Mouse (Mus musculus) frontal cortex, postnatal 36 days (tissue): ENCODE results near the gene Slc22a5.
A peak's percentile ranks its signal among the peaks of the same experiment; 100 is the strongest.
"Not testable (repeated sequence)": the region's sequence is repeated elsewhere in the genome, so short reads cannot be mapped to it uniquely, and the experiment has no call there.

Experiments
- DNase-seq, 2 experiments: peaks; one replicate each; pipeline ENCODE4 v3.0.0; 2022; ENCODE audit warnings: low spot score in 2 of 2

Gene Slc22a5

GRCm38 (mm10) chr11:53889091-53889645 lies 2.3 kb downstream of the Slc22a5 start:
- no peak for DNase-seq

GRCm38 (mm10) chr11:53888242-53888641 lies 3.2 kb downstream of the Slc22a5 start:
- DNase-seq: no peak

- DNase-seq: no peak
Observed at GRCm38 (mm10) chr11:53883287-53883686, 8.2 kb downstream of the Slc22a5 start.

GRCm38 (mm10) chr11:53878096-53878495 lies 13.4 kb downstream of the Slc22a5 start:
- DNase-seq: not testable (repeated sequence)

- DNase-seq: no peak
Observed at GRCm38 (mm10) chr11:53876488-53876887, 15.0 kb downstream of the Slc22a5 start.

GRCm38 (mm10) chr11:53874706-53875105 lies 16.8 kb downstream of the Slc22a5 start:
- no peak for DNase-seq

GRCm38 (mm10) chr11:53873909-53874704 lies 17.4 kb downstream of the Slc22a5 start:
- DNase-seq: not testable (repeated sequence)

GRCm38 (mm10) chr11:53871786-53872507 lies 19.5 kb downstream of the Slc22a5 start:
- no peak for DNase-seq

GRCm38 (mm10) chr11:53869172-53869571 lies 22.3 kb downstream of the Slc22a5 start:
- no peak for DNase-seq

GRCm38 (mm10) chr11:53868323-53868722 lies 23.1 kb downstream of the Slc22a5 start:
- DNase-seq: not testable (repeated sequence)

- not testable (repeated sequence) for DNase-seq
Observed at GRCm38 (mm10) chr11:53864724-53865310, 26.6 kb downstream of the Slc22a5 start.

GRCm38 (mm10) chr11:53860944-53861343 lies 30.5 kb downstream of the Slc22a5 start:
- DNase-seq: not testable (repeated sequence)

GRCm38 (mm10) chr11:53858761-53859580 lies 32.5 kb downstream of the Slc22a5 start, which contains the start of gene Gm12216:
Gene Gm12216 (minus strand): TSS chr11:53859256.
- DNase-seq: not testable (repeated sequence)

GRCm38 (mm10) chr11:53858058-53858760 lies 33.3 kb downstream of the Slc22a5 start:
- no peak for DNase-seq

- DNase-seq: no peak
Observed at GRCm38 (mm10) chr11:53853665-53854064, 37.8 kb downstream of the Slc22a5 start.

- DNase-seq: no peak
Observed at GRCm38 (mm10) chr11:53851795-53852194, 39.7 kb downstream of the Slc22a5 start.

GRCm38 (mm10) chr11:53849588-53850320 lies 41.7 kb downstream of the Slc22a5 start:
- DNase-seq: peak; percentile 63 to 78

- DNase-seq: no peak
Observed at GRCm38 (mm10) chr11:53845680-53846079, 45.8 kb downstream of the Slc22a5 start.

- DNase-seq: peak in 1 of 2 experiments; percentile 49
Observed at GRCm38 (mm10) chr11:53843106-53843505, 48.4 kb downstream of the Slc22a5 start.

GRCm38 (mm10) chr11:53842161-53842581 lies 49.3 kb downstream of the Slc22a5 start:
- peak; percentile 55 to 79 for DNase-seq
